Mouse (Mus musculus): ENCODE data around the gene Copz2.

Copz2 gene

DNA sequence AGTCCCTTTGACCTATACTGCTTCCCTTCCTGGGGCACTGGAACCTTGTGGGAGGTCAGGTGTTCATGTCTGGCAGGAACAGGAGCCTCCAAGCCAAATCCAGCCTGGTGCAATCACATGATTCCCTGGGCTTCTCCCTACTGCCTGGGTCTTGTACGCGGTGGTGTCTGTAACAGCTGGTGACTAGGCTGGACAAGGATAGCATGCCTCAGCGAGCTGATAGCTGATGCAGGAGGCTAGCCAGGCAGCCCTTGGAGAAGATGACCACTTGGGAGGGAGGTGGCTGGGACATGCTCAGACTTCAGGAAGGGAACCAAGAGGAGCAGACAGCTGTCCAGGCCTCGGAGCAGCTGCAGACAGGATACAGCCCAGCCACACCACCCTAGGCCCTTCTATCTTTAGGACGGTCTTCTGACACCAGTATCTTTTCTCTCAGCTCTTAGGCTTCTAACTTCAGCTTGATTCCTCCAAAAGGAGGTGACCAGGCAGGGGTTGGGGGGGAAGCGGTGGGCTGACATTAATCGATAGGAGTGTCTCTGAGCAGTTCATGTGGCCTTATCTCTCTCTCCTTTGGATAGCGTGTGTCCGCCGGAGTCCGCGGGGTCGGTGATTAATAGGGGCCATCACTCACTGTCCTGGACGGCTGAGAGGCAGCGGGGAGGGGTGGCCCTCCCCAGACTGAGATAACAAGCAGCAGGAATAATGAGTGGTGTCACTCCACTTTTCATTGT, 56.9 kb downstream of the Copz2 start:
- no peak for DNase-seq (ENCODE audit: low read depth)

DNA sequence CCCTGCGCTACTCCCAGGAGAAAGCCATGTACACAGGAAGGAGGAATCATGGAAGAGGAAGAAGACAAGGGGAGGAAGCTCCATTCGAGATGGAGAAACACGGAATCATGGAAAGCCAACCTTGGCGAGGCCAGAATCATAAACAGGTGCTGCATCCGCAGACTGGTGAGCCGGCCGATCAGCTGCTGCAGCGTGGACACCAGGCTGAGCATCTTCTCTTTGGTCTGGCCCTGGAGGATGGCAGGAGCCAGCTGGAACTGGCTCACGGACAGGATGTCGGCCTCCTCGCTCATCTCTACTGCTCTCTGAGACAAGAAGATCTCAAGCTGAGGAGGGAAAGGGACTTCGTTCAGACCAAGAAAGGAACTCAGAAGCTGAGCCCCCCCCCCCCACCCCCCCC, 58.9 kb downstream of the Copz2 start:
- no peak for DNase-seq (ENCODE audit: low read depth)

DNA sequence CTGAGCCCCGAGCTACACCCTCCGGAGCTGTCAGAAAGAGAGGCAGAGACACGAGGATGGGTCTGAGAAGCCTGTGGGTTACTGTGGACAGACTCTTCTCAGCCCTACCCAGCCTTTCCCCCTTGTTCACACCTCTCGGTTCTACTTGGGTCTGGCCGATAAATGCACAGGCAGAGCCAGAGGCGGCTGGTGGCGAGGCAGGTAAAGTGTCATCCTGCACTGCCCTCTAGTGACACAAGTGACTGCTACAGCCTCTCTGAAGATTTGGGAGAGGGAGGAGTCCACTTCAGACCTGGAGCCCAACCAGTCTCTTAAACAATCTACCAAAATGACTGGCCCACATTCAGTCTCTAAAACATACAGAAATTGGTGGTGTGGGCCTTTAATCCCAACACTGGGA, 60.3 kb downstream of the Copz2 start:
- peak; percentile 85 for DNase-seq (ENCODE audit: low read depth)

Measured in naive thymus-derived CD4-positive, alpha-beta T cell, adult 2 months (primary cell).